Mouse (Mus musculus) inflammation-experienced regulatory T-cells, adult 6 months (primary cell): ENCODE results near the gene Abcb11. TPM values are rescaled to one million over a fixed set of nuclear protein-coding genes. Genes with fewer than 3 reads are reported as not detected.
A peak's percentile ranks its signal among the peaks of the same experiment; 100 is the strongest.

Source experiments
- ATAC-seq: one replicate; pipeline ENCODE4 v1.8.0; 2017
- polyA plus RNA-seq, 3 experiments: library from polyadenylated mRNA; unstranded; fragments of 100-300 nt; shearing (Covaris generic); gene quantifications; one replicate each; pipeline ENCODE4 v1.2.1; 2017

Abcb11 gene
- polyA plus RNA-seq, 3 experiments from 2014 or later: not detected

GRCm38 (mm10) chr2:69264069-69264618, 78.3 kb downstream of the Abcb11 start:
- no peak for ATAC-seq

GRCm38 (mm10) chr2:69248221-69248755, 94.1 kb downstream of the Abcb11 start:
- ATAC-seq: no peak

GRCm38 (mm10) chr2:69247081-69247480, 95.3 kb downstream of the Abcb11 start:
- ATAC-seq: no peak

GRCm38 (mm10) chr2:69244924-69245323, 97.5 kb downstream of the Abcb11 start:
- no peak for ATAC-seq

GRCm38 (mm10) chr2:69239315-69239714, 103.1 kb downstream of the Abcb11 start:
- ATAC-seq: no peak

- ATAC-seq: no peak
Measured at GRCm38 (mm10) chr2:69234976-69235678, 107.3 kb downstream of the Abcb11 start.

- ATAC-seq: no peak
Measured at GRCm38 (mm10) chr2:69232101-69232500, 110.3 kb downstream of the Abcb11 start.

GRCm38 (mm10) chr2:69230137-69230536, 112.3 kb downstream of the Abcb11 start:
- no peak for ATAC-seq

- ATAC-seq: no peak
Measured at GRCm38 (mm10) chr2:69228635-69229034, 113.8 kb downstream of the Abcb11 start.

GRCm38 (mm10) chr2:69226876-69227275, 115.5 kb downstream of the Abcb11 start:
- ATAC-seq: no peak

- ATAC-seq: no peak
Measured at GRCm38 (mm10) chr2:69224724-69225123, 117.7 kb downstream of the Abcb11 start.

- ATAC-seq: no peak
Measured at GRCm38 (mm10) chr2:69222815-69223214, 119.6 kb downstream of the Abcb11 start.

- no peak for ATAC-seq
Measured at GRCm38 (mm10) chr2:69221868-69222416, 120.5 kb downstream of the Abcb11 start.

- no peak for ATAC-seq
Measured at GRCm38 (mm10) chr2:69215242-69215641, 127.2 kb downstream of the Abcb11 start.

- no peak for ATAC-seq
Measured at GRCm38 (mm10) chr2:69212652-69213051, 129.8 kb downstream of the Abcb11 start.

GRCm38 (mm10) chr2:69210773-69211172, 131.6 kb downstream of the Abcb11 start, which contains the start of gene G6pc2:
G6pc2 (plus strand) TSS chr2:69211073.
- ATAC-seq: no peak

GRCm38 (mm10) chr2:69209684-69210083, 132.7 kb downstream of the Abcb11 start:
- ATAC-seq: no peak

- no peak for ATAC-seq
Measured at GRCm38 (mm10) chr2:69206523-69206922, 135.9 kb downstream of the Abcb11 start.

- ATAC-seq: peak; percentile 100
Measured at GRCm38 (mm10) chr2:69205791-69206351, 136.5 kb downstream of the Abcb11 start, which contains the start of gene Spc25. Spc25 (minus strand) TSS chr2:69206194.

GRCm38 (mm10) chr2:69205185-69205584, 137.2 kb downstream of the Abcb11 start:
- ATAC-seq: no peak

- ATAC-seq: no peak
Measured at GRCm38 (mm10) chr2:69193555-69193954, 148.9 kb downstream of the Abcb11 start.

- ATAC-seq: no peak
Measured at GRCm38 (mm10) chr2:69191059-69191458, 151.4 kb downstream of the Abcb11 start.

GRCm38 (mm10) chr2:69189222-69189621, 153.2 kb downstream of the Abcb11 start:
- ATAC-seq: no peak
